Mouse (Mus musculus) small intestine, adult 2 months (tissue): ENCODE measurements around the gene Gm29776.

Experiments
- CTCF ChIP-seq: fragments of 200-500 bp; IDR thresholded peaks from 2 replicates; pipeline ENCODE4 v1.5.1; 2012; ENCODE audit warnings: low read depth, mild to moderate bottlenecking, control low read depth, inconsistent platforms, low read length, moderate library complexity, mixed read lengths; ENCODE audit not compliant: insufficient replicate concordance, insufficient read length; ENCODE audit errors: extremely low read depth
- POLR2A ChIP-seq: fragments of 200-500 bp; IDR thresholded peaks from 2 replicates; pipeline ENCODE4 v1.6.1; 2012; ENCODE audit warnings: low read depth, mild to moderate bottlenecking, control low read depth, inconsistent platforms, low read length, moderate library complexity

DNA sequence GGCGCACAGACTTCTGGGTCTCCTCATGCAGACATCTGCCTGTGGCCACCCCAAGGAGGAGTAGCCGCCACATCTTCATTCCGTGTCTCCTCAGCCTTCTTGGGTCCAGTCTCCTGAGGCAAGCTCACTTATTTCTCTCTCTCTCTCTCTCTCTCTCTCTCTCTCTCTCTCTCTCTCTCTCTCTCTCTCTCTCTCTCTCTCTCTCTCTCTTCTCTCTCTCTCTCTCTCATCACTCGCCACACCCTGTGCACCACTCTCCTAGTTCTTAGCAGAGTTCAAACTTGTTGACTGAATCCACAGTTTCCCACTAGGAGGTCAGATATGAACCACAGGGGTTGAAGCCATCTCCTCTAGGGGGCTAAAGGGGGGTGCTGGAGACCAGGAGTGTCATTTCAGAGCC is at the start of gene Gm29776:
- TF ChIP-seq CTCF (no peak), POLR2A (no peak)
